Comparison of ENCODE assay signal across 1 mouse cellular context in the genomic region with DNA sequence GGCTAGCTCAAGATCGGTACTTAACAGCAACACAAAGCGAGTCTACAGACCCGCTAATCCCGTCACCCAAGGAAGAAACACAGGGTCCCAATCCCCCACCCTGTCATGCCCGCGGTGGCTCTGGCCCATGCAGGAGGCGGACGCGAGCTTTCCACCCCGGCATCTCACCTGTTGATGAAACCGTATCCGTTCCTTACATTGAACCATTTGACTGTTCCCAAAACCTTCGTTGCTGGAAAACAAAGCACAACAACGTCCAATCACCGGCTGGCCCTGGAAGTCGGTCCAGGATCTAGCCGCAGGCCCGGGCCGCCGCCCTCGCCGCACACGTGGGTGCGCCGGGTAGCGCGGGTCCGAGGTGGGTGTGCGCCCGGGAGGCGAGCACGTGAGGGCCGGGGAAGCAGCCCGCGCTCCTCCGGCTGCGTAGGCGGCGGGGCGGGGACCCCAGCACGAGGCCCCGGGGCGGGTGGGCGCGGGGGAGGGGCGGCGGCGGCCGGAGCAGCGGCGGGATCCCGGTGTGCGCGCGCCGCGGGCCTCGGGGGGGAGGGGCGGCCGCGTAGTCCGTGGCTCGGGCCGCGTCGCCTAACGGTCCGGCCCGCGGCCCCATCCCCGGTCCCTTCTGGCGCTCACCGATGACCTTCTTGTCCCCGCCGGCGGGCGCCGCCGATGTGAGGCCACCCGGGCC.
TF ChIP-seq lines count a peak whose summit lies in the region.

No protein-coding gene starts in this region.

TF ChIP-seq in CH12.LX, 34 proteins besides CTCF, POLR2A, EP300 and RAD21 (continued from another document):
- TF ChIP-seq MYC (IDR thresholded peaks at IDR 0.05; ENCODE audit: low read depth, low read length) (0 out of 2 replicates have a peak, but pooled peaks have one; percentile 3), ZC3H11A (IDR thresholded peaks at IDR 0.05; ENCODE audit: low read depth, low read length) (no peak), UBTF (IDR thresholded peaks at IDR 0.05; ENCODE audit: low read depth, low read length) (no peak), BHLHE40 (IDR thresholded peaks at IDR 0.05; ENCODE audit: low read depth, low read length) (peak; percentile 64), E2F4 (IDR thresholded peaks at IDR 0.05; ENCODE audit: insufficient replicate concordance, low read depth, low read length) (no peak), CHD1 (IDR thresholded peaks at IDR 0.05; ENCODE audit: low read depth, low read length) (no peak)
